Mouse (Mus musculus) kidney, postnatal 4 days (tissue): ENCODE results near the gene Gna11.
A peak's percentile ranks its signal among the peaks of the same experiment; 100 is the strongest.

Source experiments
- DNase-seq, 2 experiments: peaks; one replicate each; pipeline ENCODE4 v3.0.0; 2021; ENCODE audit warnings: mixed read lengths in 2 of 2

The Gna11 gene

GRCm38 (mm10) chr10:81484441-81485059 is 60.4 kb downstream of the Gna11 start:
- no peak for DNase-seq

GRCm38 (mm10) chr10:81483983-81484382 is 61.0 kb downstream of the Gna11 start:
- DNase-seq: peak; percentile 55 to 71

- peak; percentile 63 to 73 for DNase-seq
These were observed 62.5 kb downstream of the Gna11 start, which contains the start of gene Celf5 for GRCm38 (mm10) chr10:81482533-81482889. Celf5 (minus strand) TSS chr10:81482709.

- no peak for DNase-seq
These were observed 63.1 kb downstream of the Gna11 start for GRCm38 (mm10) chr10:81481605-81482532.
